Mouse (Mus musculus) small intestine, adult 2 months (tissue): Measurements from ENCODE around the gene Cbx2. TPM values are rescaled to one million over a fixed set of nuclear protein-coding genes. Genes with fewer than 3 reads are reported as not detected.

Source experiments
- H3K27ac ChIP-seq: fragments of 200-500 bp; 2 replicates; pipeline ENCODE4 v1.5.1; 2012; ENCODE audit warnings: low read depth, low read length, control low read depth, inconsistent platforms; ENCODE audit not compliant: insufficient read depth
- H3K27me3 ChIP-seq: fragments of 200-500 bp; 2 replicates; pipeline ENCODE4 v1.6.1; 2012; ENCODE audit warnings: mild to moderate bottlenecking, moderate library complexity, low read length, inconsistent platforms; ENCODE audit not compliant: control insufficient read depth, insufficient read depth
- H3K36me3 ChIP-seq: fragments of 200-500 bp; 2 replicates; pipeline ENCODE4 v1.6.1; 2012; ENCODE audit warnings: mild to moderate bottlenecking, low read length, control low read depth, inconsistent platforms; ENCODE audit not compliant: control insufficient read depth, insufficient read depth
- H3K4me1 ChIP-seq: fragments of 200-500 bp; 2 replicates; pipeline ENCODE4 v1.6.1; 2012; ENCODE audit warnings: low read length, inconsistent platforms, mixed read lengths; ENCODE audit not compliant: control insufficient read depth, insufficient read depth, insufficient read length
- H3K4me3 ChIP-seq: fragments of 200-500 bp; 2 replicates; pipeline ENCODE4 v1.5.1; 2012; ENCODE audit warnings: low read depth, mild to moderate bottlenecking, control low read depth, inconsistent platforms, low read length, moderate library complexity
- CTCF ChIP-seq: fragments of 200-500 bp; IDR thresholded peaks from 2 replicates; pipeline ENCODE4 v1.5.1; 2012; ENCODE audit warnings: low read depth, mild to moderate bottlenecking, control low read depth, inconsistent platforms, low read length, moderate library complexity, mixed read lengths; ENCODE audit not compliant: insufficient replicate concordance, insufficient read length; ENCODE audit errors: extremely low read depth
- POLR2A ChIP-seq: fragments of 200-500 bp; IDR thresholded peaks from 2 replicates; pipeline ENCODE4 v1.6.1; 2012; ENCODE audit warnings: low read depth, mild to moderate bottlenecking, control low read depth, inconsistent platforms, low read length, moderate library complexity
- WGBS: fragments of 180-500 bp; shearing (Covaris S2); methylation state at CpG from one replicate; pipeline ENCODE4 v1.1.7; 2018; 5-methylcytosine and 5-hydroxymethylcytosine counted together
- polyA plus RNA-seq: library from polyadenylated mRNA; depleted of rRNA; stranded (reverse); fragments of >200 nt; gene quantifications from 2 replicates; pipeline ENCODE4 v1.2.3, GENCODE M21; 2012; rRNA removed

The Cbx2 gene
- polyA plus RNA-seq, 1 experiment: 3.1 TPM

GRCm38 (mm10) chr11:119079445-119079837, 56.7 kb downstream of the Cbx2 start:
- H3K27ac ChIP-seq: no peak overlapping the region
- no peak overlapping the region for H3K4me3 ChIP-seq
- no peaks in the 10 kb centered on the region for H3K27me3 ChIP-seq
- 61% methylated on average over 7 of the region's 7 CpGs for WGBS
- no peak for TF ChIP-seq CTCF
- 0 out of 2 replicates have a peak, but pooled peaks have one; percentile 11 for TF ChIP-seq POLR2A
- H3K36me3 ChIP-seq: peaks cover 21% of the 10 kb centered on the region
- H3K4me1 ChIP-seq: peaks cover 23% of the 10 kb centered on the region

- TF ChIP-seq POLR2A (no peak), CTCF (no peak)
- peaks cover 21% of the 10 kb centered on the region for H3K36me3 ChIP-seq
- H3K4me1 ChIP-seq: peaks cover 26% of the 10 kb centered on the region
- H3K27ac ChIP-seq: no peak overlapping the region
- no peak overlapping the region for H3K4me3 ChIP-seq
- no peaks in the 10 kb centered on the region for H3K27me3 ChIP-seq
- WGBS: 89% methylated on average over 33 of the region's 33 CpGs
These were observed 57.8 kb downstream of the Cbx2 start for GRCm38 (mm10) chr11:119080461-119081147.

Other genes starting within 250 kb of the Cbx2 start
- 0.08 and 0.19 TPM in 2 replicates for gene Rbfox3, start 111.4 kb upstream of the Cbx2 start, polyA plus RNA-seq
- 10.8 and 2,214 TPM in 2 replicates for gene Enpp7, start 34.8 kb upstream of the Cbx2 start, polyA plus RNA-seq
- 4.4 and 4.7 TPM in 2 replicates for gene Cbx8, start 18.0 kb downstream of the Cbx2 start, polyA plus RNA-seq
- 4.2 and 7.6 TPM in 2 replicates for gene Cbx4, start 63.3 kb downstream of the Cbx2 start, polyA plus RNA-seq
- gene Tbc1d16, start 205.5 kb downstream of the Cbx2 start, polyA plus RNA-seq: 4.3 and 5.0 TPM in 2 replicates
- gene Ccdc40, start 205.6 kb downstream of the Cbx2 start, polyA plus RNA-seq: 0.18 and 0.20 TPM in 2 replicates
- gene Gaa, start 244.9 kb downstream of the Cbx2 start, polyA plus RNA-seq: 35.8 TPM in 2 replicates